Mouse (Mus musculus): ENCODE data around the gene D630039A03Rik. TPM values are rescaled to one million over a fixed set of nuclear protein-coding genes. Genes with fewer than 3 reads are reported as not detected.

The D630039A03Rik gene
- polyA plus RNA-seq, 1 experiment from 2014 or later = 0.09 TPM

DNA sequence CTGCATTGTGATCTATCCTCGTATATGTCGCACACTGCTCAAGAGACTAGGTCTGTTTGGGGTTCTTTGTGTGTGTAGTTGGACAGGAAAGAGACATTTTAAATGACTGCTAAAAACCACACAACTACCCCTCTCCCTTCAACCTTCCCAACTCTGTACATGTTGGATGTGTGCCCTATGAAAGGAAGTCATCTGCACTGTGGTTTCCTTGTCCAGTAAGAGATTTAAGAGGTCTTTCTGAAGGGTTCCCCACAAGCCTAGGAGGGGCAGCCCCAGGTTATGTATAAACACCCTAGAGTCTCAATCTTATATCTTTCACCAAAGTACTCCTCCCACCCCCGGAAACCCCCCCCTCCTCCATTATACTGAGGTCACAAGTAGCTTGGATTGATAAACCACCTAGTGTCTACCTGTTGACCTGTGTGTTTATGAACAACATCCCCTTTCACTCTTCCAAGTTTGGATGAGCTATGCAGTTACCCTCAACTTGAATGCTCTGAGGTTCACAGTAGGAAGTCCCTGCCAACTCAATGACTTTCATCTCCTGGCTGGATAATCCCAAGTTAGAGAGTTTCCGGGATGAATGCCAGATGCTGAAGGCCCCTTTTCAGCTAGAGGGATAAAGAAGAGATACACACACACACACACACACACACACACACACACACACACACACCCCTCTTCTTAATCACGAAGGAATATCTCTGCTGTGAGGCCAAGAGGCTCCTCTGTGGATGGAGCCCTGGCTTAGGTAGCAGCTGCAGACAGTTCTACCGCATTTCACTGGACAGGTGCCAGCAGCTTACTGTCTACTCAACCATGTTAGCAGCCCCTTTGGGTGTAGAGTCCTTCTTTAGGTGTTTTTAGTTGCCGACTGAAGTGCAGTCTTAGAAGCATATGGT lies 32.3 kb downstream of the D630039A03Rik start:
- no peak overlapping the region for H3K4me2 ChIP-seq
- ATAC-seq (ENCODE audit: low FRiP score) = no peak
- no peaks in the 10 kb centered on the region for H3K36me3 ChIP-seq
- no peaks in the 10 kb centered on the region for H3K27me3 ChIP-seq
- WGBS = 79% methylated on average over 7 of the region's 7 CpGs
- no peak overlapping the region for H3K4me3 ChIP-seq
- no peaks in the 10 kb centered on the region for H3K9me3 ChIP-seq
- no peak overlapping the region for H3K9ac ChIP-seq
- H3K27ac ChIP-seq = peak overlapping the region; percentile 40; the same call in 1 of the 2 replicates
- H3K4me1 ChIP-seq (replicated peaks) = peaks cover 20% of the 10 kb centered on the region

DNA sequence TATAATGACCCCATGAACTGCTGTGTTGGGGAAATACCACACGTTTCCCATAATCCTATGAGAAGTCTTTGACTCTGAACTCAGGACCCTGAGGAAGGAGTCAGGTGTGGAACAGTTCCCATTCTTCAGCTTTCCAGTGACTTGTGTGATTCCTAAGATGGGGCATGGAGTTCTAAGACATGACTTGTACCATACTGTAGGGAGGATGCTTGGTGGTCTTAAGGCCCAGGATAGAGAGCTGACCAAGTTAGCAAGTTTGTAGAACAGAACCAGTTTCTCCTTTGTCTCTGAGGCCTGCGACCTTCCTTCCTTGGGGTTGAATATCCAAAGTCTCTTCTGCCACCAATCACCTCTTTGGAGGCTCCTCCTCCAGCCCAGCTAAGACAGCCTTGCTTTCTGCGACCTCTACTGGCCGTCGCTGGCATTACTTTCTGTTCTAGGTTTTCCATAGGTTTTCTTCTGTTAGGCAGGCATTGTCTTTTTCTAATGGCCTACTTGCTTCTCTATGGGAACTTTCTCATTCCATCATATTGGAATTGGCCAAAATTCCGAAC lies 36.2 kb downstream of the D630039A03Rik start:
- Histone ChIP-seq H3K36me3 (no peaks in the 10 kb centered on the region), H3K27me3 (no peaks in the 10 kb centered on the region), H3K27ac (no peak overlapping the region), H3K4me2 (no peak overlapping the region), H3K9me3 (no peaks in the 10 kb centered on the region), H3K9ac (no peak overlapping the region), H3K4me1 (replicated peaks) (peaks cover 5% of the 10 kb centered on the region; the same call in 1 of the 2 replicates), H3K4me3 (no peak overlapping the region)
- peak; percentile 61; the same call in 1 of the 2 replicates for ATAC-seq (ENCODE audit: low FRiP score)
- WGBS = 17% methylated on average over 6 of the region's 6 CpGs

DNA sequence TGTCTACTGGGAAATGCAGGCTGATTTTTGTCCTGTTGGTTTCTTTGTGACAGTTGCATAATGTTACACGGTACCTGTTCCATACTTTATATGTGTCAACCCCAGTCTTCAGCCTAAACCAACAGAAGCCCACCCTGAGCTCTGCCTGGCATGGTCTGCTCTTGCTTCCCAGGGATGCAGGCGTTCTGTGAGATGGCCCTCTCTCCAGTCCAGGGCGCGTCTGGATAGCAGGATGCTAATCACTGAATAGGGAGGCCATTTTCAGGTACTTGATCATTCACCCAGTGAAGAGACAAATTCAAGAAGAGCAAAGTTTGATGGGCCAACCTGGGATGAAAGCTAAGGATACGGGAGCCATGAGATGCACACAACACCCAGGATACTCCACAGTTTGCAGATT lies 37.0 kb downstream of the D630039A03Rik start:
- 90% methylated on average over 5 of the region's 5 CpGs for WGBS
- Histone ChIP-seq H3K27me3 (no peaks in the 10 kb centered on the region), H3K4me2 (no peak overlapping the region), H3K9me3 (no peaks in the 10 kb centered on the region), H3K9ac (no peak overlapping the region), H3K4me3 (no peak overlapping the region), H3K27ac (no peak overlapping the region), H3K36me3 (no peaks in the 10 kb centered on the region), H3K4me1 (replicated peaks) (peaks cover 4% of the 10 kb centered on the region; the same call in 1 of the 2 replicates)
- no peak for ATAC-seq (ENCODE audit: low FRiP score)

DNA sequence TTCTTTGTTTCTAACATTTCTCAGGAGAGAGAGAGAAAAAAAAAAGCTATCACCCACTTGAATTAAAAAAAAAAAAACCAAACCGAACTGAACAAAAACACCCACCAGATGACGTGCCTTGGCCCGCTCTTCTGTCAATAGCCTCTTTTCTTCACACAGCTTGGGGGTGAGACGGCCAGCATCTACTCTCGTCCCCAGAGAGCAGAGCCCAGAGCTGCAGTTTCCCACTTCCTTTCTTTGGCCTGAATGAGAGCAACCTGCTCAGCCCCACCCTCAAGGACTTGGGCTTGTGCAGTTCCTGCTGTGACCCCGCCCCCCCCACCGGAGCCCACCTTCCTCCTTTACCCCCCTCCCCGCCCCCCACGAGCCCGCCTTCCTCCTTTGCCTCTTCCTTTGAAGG lies 48.6 kb downstream of the D630039A03Rik start:
- no peak for ATAC-seq (ENCODE audit: low FRiP score)
- 41% methylated on average over 10 of the region's 10 CpGs for WGBS

DNA sequence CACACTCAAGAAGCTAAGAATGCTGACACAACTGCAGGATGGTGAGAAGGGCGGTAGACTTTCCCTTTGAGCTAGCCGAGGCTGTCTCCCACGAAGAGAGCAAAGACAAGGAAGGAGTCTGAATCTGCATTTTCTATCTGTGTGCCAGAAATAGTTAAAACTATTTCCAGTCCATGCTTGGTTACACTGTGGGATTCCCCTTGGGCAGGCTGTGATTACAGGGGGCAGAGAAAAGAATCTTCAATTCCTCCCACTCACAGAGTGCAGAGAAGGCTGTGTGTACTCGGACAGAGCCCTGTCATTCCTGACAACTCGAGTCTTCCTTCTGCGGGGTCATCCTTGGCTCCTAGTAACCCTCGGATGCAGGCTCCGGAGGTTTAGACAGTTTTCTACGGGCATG lies 49.1 kb downstream of the D630039A03Rik start:
- Histone ChIP-seq H3K36me3 (no peaks in the 10 kb centered on the region), H3K27me3 (no peaks in the 10 kb centered on the region), H3K27ac (peak overlapping the region; percentile 55; the same call in 1 of the 2 replicates), H3K4me3 (no peak overlapping the region), H3K4me2 (peak overlapping the region; percentile 30; the same call in 1 of the 2 replicates), H3K4me1 (replicated peaks) (peaks cover 16% of the 10 kb centered on the region), H3K9ac (no peak overlapping the region), H3K9me3 (no peaks in the 10 kb centered on the region)
- WGBS = 59% methylated on average over 9 of the region's 9 CpGs
- no peak for ATAC-seq (ENCODE audit: low FRiP score)

More for the DNA sequence above, 48.6 kb downstream of the D630039A03Rik start:
- Histone ChIP-seq H3K4me1 (replicated peaks) (peaks cover 16% of the 10 kb centered on the region), H3K9ac (no peak overlapping the region), H3K27ac (0 out of 2 replicates have a peak overlapping the region, but pooled peaks have one; percentile 55), H3K4me2 (no peak overlapping the region; the same call in 1 of the 2 replicates), H3K9me3 (no peaks in the 10 kb centered on the region), H3K36me3 (no peaks in the 10 kb centered on the region), H3K4me3 (no peak overlapping the region), H3K27me3 (no peaks in the 10 kb centered on the region)

DNA sequence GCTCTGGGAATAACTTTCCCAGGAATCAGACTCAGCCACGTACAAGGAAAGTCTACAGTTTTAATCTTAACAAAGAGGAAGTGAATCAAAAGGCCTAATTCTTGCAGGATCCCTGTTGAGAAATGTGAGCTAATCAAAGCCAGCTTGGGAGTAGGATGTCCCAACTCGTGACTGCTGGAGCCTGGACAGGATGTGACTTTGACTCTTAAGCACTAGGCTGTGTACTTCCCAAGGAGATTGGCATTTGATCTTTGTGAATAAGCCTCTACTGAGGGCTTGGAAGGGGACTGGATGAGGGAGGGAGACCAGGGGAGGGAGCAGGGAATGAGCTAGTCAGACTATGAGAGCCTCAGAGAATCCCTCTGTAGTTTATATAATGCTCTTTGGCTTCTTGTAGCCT lies 50.0 kb downstream of the D630039A03Rik start:
- no peaks in the 10 kb centered on the region for H3K36me3 ChIP-seq
- peak overlapping the region; percentile 20; the same call in 1 of the 2 replicates for H3K27ac ChIP-seq
- no peak for ATAC-seq (ENCODE audit: low FRiP score)
- H3K4me2 ChIP-seq = no peak overlapping the region
- H3K9ac ChIP-seq = no peak overlapping the region
- no peak overlapping the region for H3K4me3 ChIP-seq
- H3K9me3 ChIP-seq = no peaks in the 10 kb centered on the region
- no peaks in the 10 kb centered on the region for H3K27me3 ChIP-seq
- peaks cover 16% of the 10 kb centered on the region for H3K4me1 ChIP-seq (replicated peaks)
- WGBS = 38% methylated on average over 2 of the region's 2 CpGs

DNA sequence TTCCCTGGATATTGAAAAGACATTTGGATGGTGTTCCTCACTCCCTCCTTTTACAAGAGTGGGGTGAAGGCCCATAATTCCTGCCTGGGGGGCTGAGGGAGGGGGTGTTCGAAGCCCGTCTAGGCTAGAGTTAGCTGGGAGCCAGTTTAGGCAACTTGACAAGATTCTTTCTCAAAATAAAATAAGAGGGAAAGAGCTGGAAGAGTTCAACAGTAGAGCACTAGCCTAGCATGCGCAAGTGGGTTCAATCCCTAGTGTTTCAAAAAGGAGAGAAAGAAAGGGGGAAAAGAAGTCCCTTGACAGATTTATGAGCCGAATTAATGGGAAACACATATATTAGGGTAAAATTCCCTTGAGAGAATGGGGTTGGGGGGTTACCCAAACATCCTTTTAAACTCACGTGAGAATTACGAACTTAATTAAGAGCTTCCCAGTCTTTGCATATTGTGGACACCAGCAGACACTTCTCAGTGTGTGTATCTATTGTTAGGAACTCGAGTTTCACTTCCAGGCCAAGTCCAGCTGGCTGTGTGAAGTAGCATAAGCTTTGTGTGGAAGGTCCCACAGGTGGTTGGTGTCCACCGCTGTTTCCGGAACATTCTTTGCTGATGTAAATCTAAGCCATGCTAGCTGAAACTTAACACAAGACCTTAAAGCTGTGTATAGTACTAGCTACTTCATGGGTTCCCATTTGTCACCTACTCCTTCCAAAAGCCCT lies 53.7 kb downstream of the D630039A03Rik start:
- H3K27me3 ChIP-seq = no peaks in the 10 kb centered on the region
- H3K27ac ChIP-seq = no peak overlapping the region; the same call in 1 of the 2 replicates
- H3K36me3 ChIP-seq = peaks cover 7% of the 10 kb centered on the region
- no peak overlapping the region for H3K4me2 ChIP-seq
- WGBS = 81% methylated on average over 9 of the region's 9 CpGs
- H3K9me3 ChIP-seq = no peaks in the 10 kb centered on the region
- no peak for ATAC-seq (ENCODE audit: low FRiP score)
- H3K9ac ChIP-seq = no peak overlapping the region
- peaks cover 14% of the 10 kb centered on the region for H3K4me1 ChIP-seq (replicated peaks)
- H3K4me3 ChIP-seq = no peak overlapping the region

DNA sequence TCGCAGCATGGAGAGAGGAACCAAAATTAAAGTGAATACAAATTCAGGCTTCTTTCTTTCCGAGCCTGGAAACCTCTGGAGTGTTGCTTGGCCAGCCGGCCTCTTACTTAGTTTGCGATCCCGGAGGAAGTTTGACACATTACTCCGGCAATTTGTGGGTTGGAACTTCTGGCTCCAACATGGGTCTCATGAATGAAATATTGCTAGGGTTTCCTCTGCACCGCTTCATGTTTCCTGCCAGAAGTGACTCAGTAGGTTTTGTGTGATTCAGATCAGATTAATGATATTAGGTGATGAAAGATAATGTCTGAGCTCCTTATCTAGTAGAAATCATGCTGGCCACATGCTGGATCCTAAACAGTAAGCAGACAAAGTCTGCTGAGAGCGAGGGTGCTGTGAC lies 54.2 kb downstream of the D630039A03Rik start:
- H3K36me3 ChIP-seq = peaks cover 13% of the 10 kb centered on the region

DNA sequence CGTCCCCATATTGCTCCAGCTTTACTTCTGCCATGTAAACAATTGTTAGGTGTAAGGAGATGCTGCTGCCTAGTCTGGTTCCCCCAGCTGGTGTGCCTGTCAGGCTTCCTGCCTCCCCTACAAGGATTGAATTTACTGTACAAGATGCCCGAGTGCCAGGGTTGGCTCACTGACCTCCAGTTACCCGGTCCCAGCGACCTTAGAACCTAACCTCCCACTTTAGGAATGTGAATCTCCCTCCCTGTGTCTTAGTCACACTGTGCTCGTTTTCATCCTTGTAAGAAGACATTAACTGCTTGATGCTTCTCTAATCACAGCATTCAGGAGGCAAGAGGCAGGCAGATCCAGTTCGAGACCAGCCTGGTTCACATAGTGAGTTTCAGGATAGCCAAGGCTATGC lies 54.9 kb downstream of the D630039A03Rik start:
- no peak overlapping the region for H3K4me2 ChIP-seq
- H3K27me3 ChIP-seq = no peaks in the 10 kb centered on the region
- peaks cover 7% of the 10 kb centered on the region for H3K4me1 ChIP-seq (replicated peaks)
- 82% methylated on average over 6 of the region's 6 CpGs for WGBS
- no peak overlapping the region for H3K27ac ChIP-seq
- H3K9me3 ChIP-seq = no peaks in the 10 kb centered on the region
- H3K4me3 ChIP-seq = no peak overlapping the region
- no peak overlapping the region for H3K9ac ChIP-seq
- peaks cover 20% of the 10 kb centered on the region for H3K36me3 ChIP-seq
- ATAC-seq (ENCODE audit: low FRiP score) = no peak

More for the DNA sequence above, 54.2 kb downstream of the D630039A03Rik start:
- no peaks in the 10 kb centered on the region for H3K27me3 ChIP-seq
- no peaks in the 10 kb centered on the region for H3K9me3 ChIP-seq
- no peak for ATAC-seq (ENCODE audit: low FRiP score)
- no peak overlapping the region for H3K4me2 ChIP-seq
- WGBS = 87% methylated on average over 8 of the region's 8 CpGs
- H3K27ac ChIP-seq = no peak overlapping the region; the same call in 1 of the 2 replicates
- H3K9ac ChIP-seq = no peak overlapping the region
- peaks cover 10% of the 10 kb centered on the region for H3K4me1 ChIP-seq (replicated peaks)
- H3K4me3 ChIP-seq = no peak overlapping the region

DNA sequence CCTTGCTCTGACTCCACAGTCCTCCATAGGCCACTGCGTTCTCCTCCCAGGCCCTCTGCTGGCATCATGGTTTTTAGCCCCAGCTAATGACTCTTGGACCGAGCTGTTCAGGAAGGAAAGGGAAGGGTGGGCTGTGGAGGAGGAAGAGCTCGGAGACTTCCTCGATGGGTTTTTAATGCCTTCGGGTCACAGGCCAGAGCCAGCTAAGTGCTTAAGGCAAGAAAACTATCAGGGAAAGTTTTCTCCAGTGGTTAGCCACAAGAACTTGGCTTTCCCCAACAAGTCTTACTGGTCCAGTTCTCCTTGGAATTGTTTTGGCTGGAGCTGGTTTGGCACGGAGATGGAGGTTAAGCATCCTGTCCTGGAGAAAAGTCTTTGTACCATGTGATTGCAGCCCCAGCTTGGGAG lies 55.9 kb downstream of the D630039A03Rik start:
- Histone ChIP-seq H3K4me1 (replicated peaks) (no peaks in the 10 kb centered on the region), H3K27me3 (no peaks in the 10 kb centered on the region), H3K9ac (no peak overlapping the region), H3K4me3 (no peak overlapping the region), H3K4me2 (no peak overlapping the region), H3K36me3 (peaks cover 29% of the 10 kb centered on the region), H3K27ac (no peak overlapping the region), H3K9me3 (no peaks in the 10 kb centered on the region)
- 94% methylated on average over 6 of the region's 6 CpGs for WGBS
- ATAC-seq (ENCODE audit: low FRiP score) = no peak

Measured in hindbrain, embryonic 13.5 days (tissue).